Mouse (Mus musculus) olfactory bulb, adult 2 months (tissue): ENCODE results near the gene Tmed2.

Experiments
- CTCF ChIP-seq: fragments of 200-500 bp; IDR thresholded peaks from 2 replicates; pipeline ENCODE4 v1.5.1; 2012; ENCODE audit warnings: low read depth, mild to moderate bottlenecking, low read length, moderate library complexity; ENCODE audit not compliant: insufficient read depth
- POLR2A ChIP-seq: fragments of 200-500 bp; IDR thresholded peaks from 2 replicates; pipeline ENCODE4 v1.6.1; 2012; ENCODE audit warnings: mild to moderate bottlenecking, low read depth, low read length, moderate library complexity; ENCODE audit not compliant: insufficient read depth

- TF ChIP-seq POLR2A (no peak), CTCF (no peak)
Observed at GRCm38 (mm10) chr5:124509200-124509599, 31.3 kb upstream of the Tmed2 start.
